Mouse (Mus musculus): ENCODE measurements around the gene Cd22.

DNA sequence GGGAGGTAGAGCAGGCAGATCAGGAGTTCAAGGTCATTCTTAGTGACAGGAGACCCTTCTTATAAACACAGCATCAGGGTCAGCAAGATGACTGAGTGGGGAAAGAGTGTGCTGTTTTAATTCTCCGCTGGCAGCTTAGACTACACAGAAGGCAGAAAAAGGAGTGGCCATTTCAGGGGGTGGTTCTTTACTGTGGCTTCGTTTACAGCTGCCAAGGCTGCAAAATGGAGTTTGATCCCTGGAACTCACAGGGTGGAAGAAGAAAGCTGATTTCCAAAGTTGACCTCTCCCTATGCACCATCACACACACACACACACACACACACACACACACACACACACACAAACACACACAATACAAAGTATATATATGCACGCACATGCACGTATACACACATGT is 38.8 kb downstream of the Cd22 start:
- TF ChIP-seq CTCF (IDR thresholded peaks at IDR 0.05; ENCODE audit: borderline replicate concordance, control insufficient read depth, extremely low read depth, insufficient read depth, low read length, poor library complexity) (no peak), POLR2A (IDR thresholded peaks at IDR 0.05; ENCODE audit: control insufficient read depth, extremely low read depth, insufficient read depth, low read length, poor library complexity) (no peak)

Data from thymus, adult 2 months (tissue).